Comparison of ENCODE assay signal across 10 mouse cellular contexts in the genomic region with DNA sequence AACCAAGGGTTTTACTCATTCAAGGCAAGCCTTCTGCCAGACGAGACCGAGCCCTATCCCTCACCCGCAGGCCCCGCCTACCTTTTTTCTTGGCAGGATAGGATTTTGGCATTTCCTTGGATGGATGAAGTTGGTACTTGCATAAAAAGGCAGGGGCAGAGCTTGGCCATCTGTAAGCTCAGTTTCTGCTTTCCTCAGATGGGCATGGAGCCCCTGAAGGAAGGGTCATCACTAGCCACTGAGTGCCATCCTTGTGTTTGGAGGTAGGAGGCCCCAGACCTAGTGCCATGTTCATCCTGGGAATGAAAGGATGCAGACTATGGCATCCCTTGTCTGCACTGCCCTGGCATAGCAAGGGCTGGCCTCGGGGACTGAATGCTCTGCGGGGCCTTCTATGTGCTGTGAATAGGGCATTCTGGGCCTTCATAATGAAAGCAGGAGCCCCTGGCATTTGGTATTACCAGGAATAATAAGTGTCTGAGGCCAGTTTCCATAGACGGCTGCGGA. TPM values are rescaled to one million over a fixed set of nuclear protein-coding genes. Genes with fewer than 3 reads are reported as not detected.
A peak's percentile ranks its signal among the peaks of the same experiment; 100 is the strongest.
DNase-seq lines count a peak whose midpoint lies in the region; ATAC-seq and TF ChIP-seq lines count a peak whose summit lies in the region.
"Had no signal": no experiment of that assay in that cellular context is flagged by ENCODE, and none has a peak within 500 bp of the region (broad histone marks: within the 10 kb centered on the region; RNA-seq: fewer than 3 reads in every experiment).

No protein-coding gene starts in this region.

- no peaks in the 10 kb centered on the region; the same call in 1 of the 2 replicates for H3K4me1 ChIP-seq in midbrain, embryonic 13.5 days (replicated peaks)
- H3K4me1 ChIP-seq in midbrain, embryonic 10.5 days: peaks cover 22% of the 10 kb centered on the region
- 0 out of 2 replicates have a peak, but pooled peaks cover 2% of the 10 kb centered on the region for H3K4me1 ChIP-seq in midbrain, postnatal 0 days (ENCODE audit: insufficient read depth, low read length)

- H3K9ac ChIP-seq in midbrain, embryonic 13.5 days (replicated peaks): no peak overlapping the region
- H3K9ac ChIP-seq in midbrain, postnatal 0 days (replicated peaks; ENCODE audit: low read length, poor library complexity, severe bottlenecking): no peak overlapping the region
- H3K9ac ChIP-seq: stomach, embryonic 15.5 days had no signal

- no peaks in the 10 kb centered on the region for H3K9me3 ChIP-seq in midbrain, embryonic 13.5 days
- H3K9me3 ChIP-seq in midbrain, embryonic 10.5 days (replicated peaks): no peaks in the 10 kb centered on the region
- H3K9me3 ChIP-seq in midbrain, postnatal 0 days (ENCODE audit: low read length): no peaks in the 10 kb centered on the region
- H3K9me3 ChIP-seq: stomach, embryonic 15.5 days had no signal

- H3K4me3 ChIP-seq in midbrain, embryonic 13.5 days (replicated peaks): no peak overlapping the region
- no peak overlapping the region for H3K4me3 ChIP-seq in midbrain, embryonic 10.5 days
- H3K4me3 ChIP-seq in midbrain, postnatal 0 days (ENCODE audit: low read depth, low read length): no peak overlapping the region
- H3K4me3 ChIP-seq: stomach, embryonic 15.5 days had no signal

- TF ChIP-seq CTCF in midbrain, postnatal 0 days (IDR thresholded peaks at IDR 0.05): no peak

- H3K27ac ChIP-seq in midbrain, embryonic 13.5 days: 0 out of 2 replicates have a peak overlapping the region, but pooled peaks have one; percentile 4
- H3K27ac ChIP-seq in midbrain, embryonic 10.5 days (replicated peaks): no peak overlapping the region
- H3K27ac ChIP-seq in midbrain, postnatal 0 days (ENCODE audit: low read depth, low read length): peak overlapping the region; percentile 43; the same call in 1 of the 2 replicates
- H3K27ac ChIP-seq: stomach, embryonic 15.5 days had no signal

- H3K27me3 ChIP-seq in midbrain, embryonic 13.5 days: no peaks in the 10 kb centered on the region
- H3K27me3 ChIP-seq in midbrain, embryonic 10.5 days (ENCODE audit: low read depth, poor library complexity, severe bottlenecking): no peaks in the 10 kb centered on the region; the same call in 1 of the 2 replicates
- no peaks in the 10 kb centered on the region for H3K27me3 ChIP-seq in midbrain, postnatal 0 days (ENCODE audit: insufficient read depth, low read length)
- H3K27me3 ChIP-seq: stomach, embryonic 15.5 days had no signal

- DNase-seq in cerebellum, postnatal 10 days: peak; percentile 77 to 86
- DNase-seq in cerebellum, adult 18-20 months: no peak
- DNase-seq in midbrain, embryonic 10.5 days (ENCODE audit: low spot score): no peak
- DNase-seq in layer of hippocampus, adult 18-20 months (ENCODE audit: low spot score in 2 of 2): peak; percentile 33 to 59
- DNase-seq in midbrain, postnatal 0 days (ENCODE audit: low spot score): peak; percentile 82
- DNase-seq in testis, postnatal 14 days (ENCODE audit: low spot score): no peak
- no peak for DNase-seq in embryo, embryonic 10.5 days (ENCODE audit: low spot score)
- DNase-seq: lung, postnatal 14 days had no signal

- ATAC-seq in midbrain, embryonic 13.5 days: no peak
- ATAC-seq in midbrain, postnatal 0 days (ENCODE audit: low FRiP score): peak; percentile 68

- no peaks in the 10 kb centered on the region for H3K36me3 ChIP-seq in midbrain, embryonic 13.5 days
- no peaks in the 10 kb centered on the region for H3K36me3 ChIP-seq in midbrain, embryonic 10.5 days
- H3K36me3 ChIP-seq in midbrain, postnatal 0 days (ENCODE audit: insufficient read depth, low read length): 0 out of 2 replicates have a peak, but pooled peaks cover 2% of the 10 kb centered on the region
- H3K36me3 ChIP-seq: stomach, embryonic 15.5 days had no signal

- no peak overlapping the region for H3K4me2 ChIP-seq in midbrain, embryonic 13.5 days (replicated peaks)
- no peak overlapping the region for H3K4me2 ChIP-seq in midbrain, postnatal 0 days (ENCODE audit: low read depth, low read length, poor library complexity, severe bottlenecking)
- H3K4me2 ChIP-seq: stomach, embryonic 15.5 days had no signal

- WGBS in midbrain, embryonic 13.5 days: 80% methylated on average over 8 of the region's 8 CpGs
- 89% methylated on average over 8 of the region's 8 CpGs for WGBS in midbrain, embryonic 10.5 days
- 71% methylated on average over 8 of the region's 8 CpGs for WGBS in midbrain, postnatal 0 days

RNA-seq across cellular contexts. Expression of gene Ampd3, which starts 11.7 kb away (rescaled TPM):
- 2.9 and 3.7 TPM in 2 replicates for polyA plus RNA-seq in midbrain, embryonic 13.5 days (2015; fragmentation: Nextera tagmentation; extraction: Ambion mirVana)
- polyA plus RNA-seq in midbrain, embryonic 10.5 days (2016; fragmentation: Nextera tagmentation; extraction: Ambion mirVana): 0.81 and 0.95 TPM in 2 replicates
- 10 to 100 TPM; 23.8 to 24.5 TPM for total RNA-seq in layer of hippocampus, adult 18-20 months (2021)
- 20.6 and 22.7 TPM in 2 replicates for total RNA-seq in midbrain, postnatal 0 days (2014; rRNA removed)
- 13.2 and 16.2 TPM in 2 replicates for polyA plus RNA-seq in midbrain, postnatal 0 days (2015; fragmentation: Nextera tagmentation; extraction: Ambion mirVana)

Comparison
In these comparisons a context has a peak if more than half of its experiments do, and no peak if none do; other contexts are left out.
1. DNase-seq: peak in cerebellum, postnatal 10 days (2 of 2), layer of hippocampus, adult 18-20 months (2 of 2) and midbrain, postnatal 0 days (single experiment); none in cerebellum, adult 18-20 months (0 of 2), midbrain, embryonic 10.5 days (single experiment), testis, postnatal 14 days (single experiment) and embryo, embryonic 10.5 days (single experiment).